In the genomic region with DNA sequence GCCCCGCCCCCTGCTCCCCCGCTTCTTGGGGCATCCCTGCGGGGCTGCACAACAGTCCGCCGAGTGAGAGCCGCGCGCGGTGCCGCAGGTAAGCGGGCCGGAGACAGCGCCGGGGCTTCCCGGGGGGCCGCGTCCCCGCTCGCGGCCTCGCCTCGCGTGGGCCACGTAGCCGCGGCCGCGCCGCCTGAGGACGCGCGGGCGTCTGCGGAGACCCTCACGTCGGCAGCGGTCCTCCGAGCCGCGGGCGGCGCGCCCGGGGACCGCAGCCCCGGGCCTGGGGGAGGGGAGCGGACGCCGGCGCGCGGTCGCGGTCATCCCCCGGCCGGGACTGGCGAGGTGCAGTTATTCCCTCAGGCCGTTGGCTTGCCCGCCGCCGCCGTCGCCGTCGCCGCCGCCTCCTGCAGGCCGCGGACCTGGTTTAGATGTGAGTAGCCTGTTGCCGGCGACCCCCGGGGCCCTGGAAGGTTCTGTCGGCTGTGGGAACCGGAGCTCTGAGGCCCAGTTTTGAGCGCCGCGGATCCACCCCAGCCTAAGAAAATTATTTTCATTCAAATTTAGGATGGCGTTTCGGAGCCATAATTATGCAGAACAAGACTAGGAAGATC, we compare ENCODE assay signal across 8 mouse cellular contexts. TPM values are rescaled to one million over a fixed set of nuclear protein-coding genes. Genes with fewer than 3 reads are reported as not detected.
A peak's percentile ranks its signal among the peaks of the same experiment; 100 is the strongest.
DNase-seq lines count a peak whose midpoint lies in the region; ATAC-seq lines count a peak whose summit lies in the region.

No protein-coding gene starts in this region.

- peaks cover 19% of the 10 kb centered on the region for H3K36me3 ChIP-seq in megakaryocyte, embryonic 14.5 days (replicated peaks; ENCODE audit: low read length)
- no peaks in the 10 kb centered on the region for H3K36me3 ChIP-seq in hindbrain, embryonic 16.5 days (ENCODE audit: control insufficient read depth, insufficient read depth, low read length)

- H3K4me1 ChIP-seq in megakaryocyte, embryonic 14.5 days = peaks cover 76% of the 10 kb centered on the region
- peaks cover 17% of the 10 kb centered on the region for H3K4me1 ChIP-seq in hindbrain, embryonic 16.5 days (ENCODE audit: control insufficient read depth, insufficient read depth, low read depth, low read length)

- no peaks in the 10 kb centered on the region for H3K9me3 ChIP-seq in megakaryocyte, embryonic 14.5 days
- H3K9me3 ChIP-seq in hindbrain, embryonic 16.5 days (ENCODE audit: control insufficient read depth, low read length) = no peaks in the 10 kb centered on the region

- peak overlapping the region; percentile 94 for H3K27ac ChIP-seq in hindbrain, embryonic 16.5 days (ENCODE audit: low read depth, low read length)

- no peak for ATAC-seq in megakaryocyte, adult 5-6 weeks (ENCODE audit: poor library complexity, severe bottlenecking)
- ATAC-seq in hindbrain, embryonic 16.5 days = peak; percentile 75

- peak overlapping the region; percentile 86 for H3K4me2 ChIP-seq in hindbrain, embryonic 16.5 days (ENCODE audit: low read length)

- 0% methylated on average over 57 of the region's 79 CpGs for WGBS in hindbrain, embryonic 16.5 days

- H3K9ac ChIP-seq in hindbrain, embryonic 16.5 days (ENCODE audit: low read depth, low read length) = peak overlapping the region; percentile 91

- H3K4me3 ChIP-seq in megakaryocyte, embryonic 14.5 days (replicated peaks) = peak overlapping the region; percentile 95
- H3K4me3 ChIP-seq in hindbrain, embryonic 16.5 days (ENCODE audit: low read length) = peak overlapping the region; percentile 81

- H3K27me3 ChIP-seq in megakaryocyte, embryonic 14.5 days (replicated peaks) = no peaks in the 10 kb centered on the region
- H3K27me3 ChIP-seq in hindbrain, embryonic 16.5 days (replicated peaks; ENCODE audit: control insufficient read depth, insufficient read depth, low read length) = no peaks in the 10 kb centered on the region

- DNase-seq in adrenal gland, postnatal 36 days = peak; percentile 39 to 67
- DNase-seq in adrenal gland, adult (ENCODE audit: inconsistent age in 2 of 2, low spot score in 1 of 2) = no peak
- peak; percentile 55 for DNase-seq in embryo, embryonic 9.5 days (ENCODE audit: extremely low spot score)
- peak; percentile 32 for DNase-seq in lung, postnatal 10 days
- peak; percentile 56 for DNase-seq in yolk sac, embryonic 10.5 days (ENCODE audit: low spot score)

RNA-seq across cellular contexts. Expression of gene Lpin2, which starts 1.4 kb away (rescaled TPM):
- total RNA-seq in adrenal gland, postnatal 36 days (2021) = 10 to 100 TPM; 38.1 to 39.7 TPM
- 7.6 TPM in 2 replicates for polyA plus RNA-seq in megakaryocyte, embryonic 14.5 days (2012; ENCODE audit: insufficient read depth, low replicate concordance)
- total RNA-seq in megakaryocyte, adult 5-6 weeks (2015) = 21.7 and 25.3 TPM in 2 replicates
- 31.4 and 38.1 TPM in 2 replicates for total RNA-seq in megakaryocyte, adult 5-6 weeks (2017)
- 42.5 and 47.6 TPM in 2 replicates for polyA plus RNA-seq in hindbrain, embryonic 16.5 days (2015; fragmentation: Nextera tagmentation; extraction: Ambion mirVana)

Comparison
In these comparisons a context has a peak if more than half of its experiments do, and no peak if none do; other contexts are left out.
1. DNase-seq: peak in adrenal gland, postnatal 36 days (2 of 2), embryo, embryonic 9.5 days (single experiment), lung, postnatal 10 days (single experiment) and yolk sac, embryonic 10.5 days (single experiment); none in adrenal gland, adult (0 of 2).